Mouse (Mus musculus): ENCODE results near the gene Smarca4.

DNA sequence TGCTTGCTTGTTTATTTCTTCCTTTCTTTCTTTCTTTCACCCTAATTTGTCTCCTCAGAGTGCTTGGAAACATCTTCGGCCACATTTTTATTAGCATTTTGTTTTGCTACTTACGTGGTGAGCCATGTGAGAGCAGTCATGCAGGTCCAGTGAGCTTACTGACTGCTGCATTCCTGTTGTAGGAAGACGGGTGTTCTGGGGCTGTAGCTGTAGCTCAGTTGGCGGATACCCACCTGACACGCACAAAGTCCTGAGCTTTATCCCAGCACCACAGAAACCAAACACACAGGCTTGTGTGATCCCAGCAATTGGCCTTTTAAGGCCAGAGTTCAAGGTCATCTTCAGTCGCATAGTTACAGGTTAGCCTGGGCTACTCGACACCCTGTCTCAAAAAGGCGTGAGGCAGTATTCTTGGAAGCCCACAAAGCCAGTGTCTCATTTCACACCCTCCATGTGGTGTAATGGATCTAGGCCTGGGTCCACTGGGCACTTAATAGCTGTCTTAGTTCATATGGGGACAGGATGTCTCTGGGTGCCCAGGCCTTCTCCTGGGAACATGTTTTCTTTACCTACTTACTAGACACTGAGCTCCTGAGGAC, 47.2 kb upstream of the Smarca4 start:
- no peak for TF ChIP-seq CTCF (IDR thresholded peaks at IDR 0.05; ENCODE audit: low read depth, low read length)
- TF ChIP-seq POLR2A (IDR thresholded peaks at IDR 0.05; ENCODE audit: borderline replicate concordance, low read depth, low read length), result no peak

Data from bone marrow macrophage, adult 2 months (primary cell).